Mouse (Mus musculus) embryonic fibroblast, embryonic 13.5 days (primary cell): ENCODE measurements around the gene Cemip2. TPM values are rescaled to one million over a fixed set of nuclear protein-coding genes. Genes with fewer than 3 reads are reported as not detected.

Experiments
- H3K27ac ChIP-seq: 2 replicates; pipeline ENCODE4 v1.5.1; 2012; ENCODE audit warnings: low read length, control low read depth, inconsistent platforms; ENCODE audit not compliant: insufficient read depth
- H3K4me1 ChIP-seq: 2 replicates; pipeline ENCODE4 v1.6.1; 2011; ENCODE audit warnings: low read length; ENCODE audit not compliant: control insufficient read depth, insufficient read depth
- H3K4me3 ChIP-seq: 2 replicates; pipeline ENCODE4 v1.5.1; 2011; ENCODE audit warnings: mild to moderate bottlenecking, control low read depth, low read length; ENCODE audit not compliant: insufficient read depth
- CTCF ChIP-seq: IDR thresholded peaks from 2 replicates; pipeline ENCODE4 v1.5.1; 2011; ENCODE audit warnings: mild to moderate bottlenecking, control low read depth, low read length, moderate library complexity, borderline replicate concordance; ENCODE audit not compliant: insufficient read depth
- POLR2A ChIP-seq: IDR thresholded peaks from 2 replicates; pipeline ENCODE4 v1.6.1; 2011; ENCODE audit warnings: low read depth, mild to moderate bottlenecking, control low read depth, low read length, moderate library complexity
- polyA plus RNA-seq: library from polyadenylated mRNA; stranded (reverse); fragments of >200 nt; gene quantifications from 2 replicates; pipeline ENCODE4 v1.2.4, GENCODE M21; 2011; ENCODE audit warnings: low read depth; ENCODE audit not compliant: missing spikeins, insufficient read length

Gene Cemip2
- polyA plus RNA-seq = 24.0 and 25.5 TPM in 2 replicates

DNA sequence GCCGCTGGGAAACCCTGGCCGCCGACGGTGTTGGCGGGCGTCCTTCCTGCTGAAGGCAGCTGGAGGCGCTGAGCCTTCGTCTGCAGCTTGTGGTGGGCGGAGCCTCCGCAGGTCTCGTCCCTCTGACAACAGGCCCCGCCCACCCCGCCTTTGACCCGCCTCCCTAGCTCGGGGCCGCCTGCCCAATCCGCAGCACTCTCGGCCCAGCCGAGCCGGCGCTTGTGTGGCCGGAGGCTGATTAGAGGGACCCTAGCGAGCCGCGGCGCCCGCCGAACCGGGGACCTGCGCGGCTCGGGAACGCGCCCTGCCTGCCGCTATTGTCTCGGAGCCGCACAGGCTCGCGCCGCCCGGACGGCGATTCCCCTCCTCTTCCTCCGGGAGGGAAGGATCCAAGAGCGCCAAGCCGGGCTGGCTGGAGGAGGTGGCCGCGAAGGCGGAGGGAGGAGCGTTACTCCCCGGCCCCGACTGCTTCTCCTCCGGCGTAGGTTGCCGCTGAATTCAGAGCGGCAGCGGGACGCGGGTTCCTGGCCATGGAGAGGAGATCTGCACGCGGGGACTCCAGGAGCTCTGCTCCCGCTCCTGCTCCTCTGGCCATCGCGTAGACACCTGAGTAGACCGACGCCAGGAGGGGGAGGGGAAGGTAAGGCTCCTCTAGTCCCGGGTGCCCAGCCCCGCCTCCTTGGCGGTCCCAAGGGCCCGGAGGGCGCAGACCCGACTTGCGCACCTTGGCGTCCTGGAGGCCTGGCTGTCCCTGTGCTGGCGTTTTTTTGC is at the start of gene Cemip2:
TSS of gene Cemip2 (plus strand) at position 196 of the 771 bp plus-strand sequence.
- Histone ChIP-seq H3K27ac (peak within 1 kb of the TSS; percentile 84), H3K4me3 (peak within 1 kb of the TSS; percentile 84), H3K4me1 (peaks cover 11% of the 10 kb centered on the region)
- peak; percentile 93 for TF ChIP-seq POLR2A
- TF ChIP-seq CTCF = peak; percentile 60; the same call in 1 of the 2 replicates

DNA sequence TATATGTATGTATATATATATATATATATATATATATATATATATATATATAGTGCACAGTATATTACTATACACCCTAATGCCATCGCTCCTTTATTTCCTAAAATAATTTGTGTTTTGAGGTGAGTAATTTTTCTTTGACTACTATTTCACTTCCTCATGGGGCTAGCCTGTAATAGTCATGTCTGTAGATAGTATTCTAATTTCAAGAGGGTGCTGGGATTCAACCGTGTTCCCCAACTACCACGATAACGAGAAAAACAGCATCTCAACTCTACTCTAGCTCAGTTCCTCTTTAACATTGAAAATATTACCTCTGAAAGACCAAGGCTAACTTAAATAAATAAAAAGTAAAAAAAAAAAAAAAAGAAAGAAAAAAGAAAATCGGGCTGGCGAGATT is 49.8 kb upstream of the Cemip2 start:
- Histone ChIP-seq H3K4me1 (no peaks in the 10 kb centered on the region; the same call in 1 of the 2 replicates), H3K4me3 (no peak overlapping the region), H3K27ac (no peak overlapping the region)
- TF ChIP-seq POLR2A (no peak), CTCF (no peak)

DNA sequence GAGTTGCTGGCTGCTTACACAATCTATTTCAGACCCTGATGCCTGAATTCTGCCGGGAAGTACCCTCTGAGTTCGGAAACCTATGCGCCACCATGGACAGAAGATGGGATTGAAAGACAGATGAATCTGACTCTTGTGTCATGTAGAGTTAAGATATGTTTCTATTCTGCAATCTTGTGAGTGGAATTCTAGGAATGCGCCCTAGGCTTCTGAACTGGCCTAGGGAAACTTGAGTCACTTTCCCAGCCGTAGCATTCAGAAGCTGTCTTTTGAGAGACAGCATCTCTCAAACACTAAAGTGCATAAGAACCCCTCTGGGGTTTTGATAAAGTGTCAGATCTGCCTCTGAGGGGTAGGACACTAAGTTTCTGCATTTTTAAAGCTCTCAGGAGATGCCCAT is 46.3 kb upstream of the Cemip2 start:
- no peaks in the 10 kb centered on the region; the same call in 1 of the 2 replicates for H3K4me1 ChIP-seq
- TF ChIP-seq CTCF = no peak
- no peak for TF ChIP-seq POLR2A
- H3K27ac ChIP-seq = no peak overlapping the region
- H3K4me3 ChIP-seq = no peak overlapping the region

DNA sequence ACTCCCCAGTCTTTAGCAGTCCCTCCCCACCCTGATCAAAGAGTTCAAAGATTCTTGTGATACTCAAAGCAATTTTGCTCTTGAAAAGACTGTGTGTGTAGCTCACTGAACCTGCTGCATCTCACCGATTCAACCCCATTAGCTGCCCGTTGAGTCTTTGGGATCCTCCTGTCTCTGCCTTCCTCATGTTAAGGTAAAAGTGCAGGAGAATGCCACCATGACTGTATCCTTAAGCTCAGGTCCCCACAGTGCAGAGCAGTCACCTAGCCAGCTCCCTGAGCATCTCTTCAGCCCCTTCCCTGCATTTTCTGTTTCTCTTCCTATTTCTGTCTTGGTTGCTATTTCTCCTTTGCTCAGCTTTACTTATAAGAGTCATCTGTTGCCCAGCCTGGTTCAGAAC is 45.0 kb upstream of the Cemip2 start:
- TF ChIP-seq CTCF = no peak
- no peak for TF ChIP-seq POLR2A
- Histone ChIP-seq H3K27ac (no peak overlapping the region), H3K4me1 (peaks cover 5% of the 10 kb centered on the region), H3K4me3 (no peak overlapping the region)

DNA sequence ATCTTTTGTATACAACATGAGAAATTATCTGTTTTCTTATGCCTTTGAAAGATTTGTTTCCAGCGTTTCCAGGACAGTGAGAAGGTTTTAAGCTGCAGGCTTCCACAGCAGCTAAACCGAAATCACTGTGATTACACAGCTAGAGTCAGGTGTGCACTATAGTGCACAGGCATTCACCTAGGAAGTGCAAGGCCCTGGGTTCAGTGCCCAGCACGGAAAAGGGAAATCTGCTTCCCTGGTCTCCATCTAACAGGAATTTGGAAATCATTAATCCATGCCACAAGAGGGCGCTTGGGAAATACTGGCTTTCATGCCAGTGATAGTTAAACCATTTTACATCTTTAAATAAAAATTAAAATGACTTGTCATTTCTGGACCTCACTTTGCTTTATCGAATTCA is 44.0 kb upstream of the Cemip2 start:
- Histone ChIP-seq H3K27ac (no peak overlapping the region), H3K4me3 (no peak overlapping the region), H3K4me1 (peaks cover 5% of the 10 kb centered on the region)
- TF ChIP-seq POLR2A (no peak), CTCF (no peak)

DNA sequence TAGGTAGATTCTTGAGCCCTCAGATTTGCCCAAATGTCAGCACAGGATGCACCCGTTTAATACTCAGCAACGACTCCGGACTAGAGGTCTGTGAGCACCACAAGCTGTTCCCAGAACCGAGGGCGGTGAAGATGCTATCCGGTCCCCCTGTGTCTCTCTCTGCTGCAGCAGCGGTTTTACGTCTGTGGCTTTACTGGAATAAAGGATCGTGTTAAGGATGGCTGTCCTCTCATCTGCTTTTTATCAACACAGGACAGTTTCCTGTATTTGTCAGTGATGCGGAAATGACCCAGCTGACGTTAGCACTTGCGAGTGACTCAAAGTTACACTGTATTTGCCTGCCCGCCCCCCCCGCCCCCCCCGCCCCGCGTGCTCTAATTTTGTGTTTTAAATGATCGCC is 40.7 kb upstream of the Cemip2 start:
- Histone ChIP-seq H3K4me1 (peaks cover 5% of the 10 kb centered on the region; the same call in 1 of the 2 replicates), H3K4me3 (no peak overlapping the region), H3K27ac (peak overlapping the region; percentile 92)
- no peak for TF ChIP-seq CTCF
- no peak for TF ChIP-seq POLR2A

DNA sequence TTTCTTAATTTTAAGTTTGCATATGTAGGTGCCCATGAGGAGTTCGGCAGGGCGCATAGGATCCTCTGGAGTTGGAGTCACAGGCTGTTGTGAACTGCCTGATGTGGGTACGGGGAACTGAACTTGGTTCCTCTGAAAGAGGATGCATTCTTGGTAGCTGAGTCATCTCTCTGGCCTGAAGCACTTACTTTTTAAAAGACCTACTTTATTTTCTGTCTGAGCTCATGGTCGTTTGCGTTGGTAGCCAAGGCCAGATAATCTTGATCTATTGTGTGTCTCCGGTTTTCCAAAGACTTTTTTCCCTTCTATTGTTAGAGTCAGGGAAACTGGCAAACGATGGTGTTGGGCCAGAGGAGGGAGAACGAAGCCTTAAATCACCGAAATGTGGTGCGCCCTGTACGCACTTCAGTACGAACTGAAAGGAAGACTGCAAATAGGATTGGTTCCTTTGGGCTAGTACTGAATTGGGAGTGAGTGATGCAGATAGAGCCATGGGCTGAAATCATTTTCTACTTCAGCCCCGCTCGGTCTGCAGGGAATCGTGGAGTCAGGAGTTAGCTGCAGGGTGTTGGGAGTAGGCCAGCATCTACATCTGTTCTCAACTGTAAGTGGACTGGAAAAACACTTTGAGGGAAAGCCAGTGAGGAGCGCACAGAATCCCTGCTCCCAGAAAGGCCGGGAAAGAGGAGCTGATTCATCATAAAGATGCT is 40.1 kb upstream of the Cemip2 start:
- Histone ChIP-seq H3K4me1 (peaks cover 5% of the 10 kb centered on the region; the same call in 1 of the 2 replicates), H3K4me3 (no peak overlapping the region), H3K27ac (peak overlapping the region; percentile 92)
- TF ChIP-seq CTCF (no peak), POLR2A (peak; percentile 23; the same call in 1 of the 2 replicates)

DNA sequence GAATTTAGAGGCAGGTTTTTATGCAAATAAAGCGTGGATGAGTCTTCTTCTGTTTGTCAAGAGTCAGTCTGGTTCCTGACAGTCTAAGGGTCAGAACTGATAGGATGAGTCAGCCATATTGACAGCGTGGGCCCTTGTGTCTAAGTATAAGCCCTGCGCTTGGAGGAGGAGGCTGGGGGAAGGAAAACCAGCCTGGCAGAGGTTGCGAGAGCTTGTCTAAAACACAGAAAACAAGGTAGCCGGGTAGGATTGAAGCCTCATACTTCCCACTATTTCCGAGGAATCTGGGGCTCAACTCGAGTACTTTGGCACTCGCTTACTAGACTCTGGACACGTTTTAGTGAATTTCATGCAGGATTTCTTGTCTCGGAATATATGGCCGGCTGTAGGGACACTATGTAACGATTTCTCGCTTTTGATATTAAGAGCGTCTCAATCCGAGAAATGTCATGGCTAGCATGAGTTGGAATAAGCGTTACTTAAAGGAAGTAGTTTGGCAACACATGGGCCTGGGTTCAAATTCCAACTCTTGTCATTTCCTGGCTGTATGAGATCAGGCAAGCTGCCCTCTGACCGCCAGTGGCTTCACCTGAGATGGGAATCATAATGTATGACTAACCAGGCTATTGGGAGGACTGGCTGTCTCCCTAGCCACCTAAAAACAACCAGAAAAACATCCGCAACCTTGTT is 39.4 kb upstream of the Cemip2 start:
- H3K4me3 ChIP-seq = no peak overlapping the region
- TF ChIP-seq POLR2A (no peak), CTCF (no peak)
- H3K4me1 ChIP-seq = peaks cover 5% of the 10 kb centered on the region; the same call in 1 of the 2 replicates
- peak overlapping the region; percentile 92 for H3K27ac ChIP-seq

DNA sequence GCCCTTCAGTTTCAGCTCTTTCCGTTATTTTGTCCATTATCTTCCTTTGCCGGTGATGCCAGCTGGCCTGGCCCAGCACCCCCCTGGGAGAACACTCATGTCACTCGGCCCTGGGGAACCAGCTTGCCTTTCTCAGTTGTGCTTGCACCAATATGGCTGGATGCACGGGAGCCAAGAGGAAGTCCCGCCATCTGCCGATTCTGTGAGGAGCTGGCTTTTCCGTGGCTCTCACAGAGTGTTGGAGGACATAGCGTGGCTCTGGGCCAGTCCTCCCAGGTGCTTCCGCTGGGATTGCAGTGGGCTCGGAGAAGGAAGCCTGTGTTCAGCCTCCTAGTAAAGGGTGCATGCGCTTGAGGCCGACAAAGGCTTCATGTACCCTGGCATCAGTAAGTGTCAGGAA is 36.0 kb upstream of the Cemip2 start:
- Histone ChIP-seq H3K4me3 (no peak overlapping the region), H3K4me1 (peaks cover 5% of the 10 kb centered on the region; the same call in 1 of the 2 replicates), H3K27ac (no peak overlapping the region)
- no peak for TF ChIP-seq CTCF
- TF ChIP-seq POLR2A = no peak

DNA sequence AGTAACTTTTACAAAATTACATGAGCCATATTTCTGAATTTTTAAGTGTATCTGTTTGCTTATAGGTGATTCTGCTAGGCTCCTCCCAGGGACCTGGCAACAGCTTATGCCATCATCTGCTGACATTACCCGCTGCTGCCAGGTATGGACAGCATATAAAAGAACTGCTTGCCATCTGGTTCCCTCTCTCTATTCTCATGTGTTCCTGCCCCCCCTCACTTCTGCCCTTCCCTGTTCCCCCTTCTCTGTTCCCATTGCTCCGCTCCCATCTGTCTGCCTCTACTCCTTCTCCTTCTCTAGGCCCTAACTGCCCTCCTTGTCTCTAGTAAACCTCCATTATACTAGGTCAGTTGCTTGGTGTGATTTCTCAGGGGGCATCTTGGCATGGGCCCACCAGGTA is 32.6 kb upstream of the Cemip2 start:
- no peak overlapping the region for H3K27ac ChIP-seq
- H3K4me1 ChIP-seq = no peaks in the 10 kb centered on the region
- no peak for TF ChIP-seq POLR2A
- no peak overlapping the region for H3K4me3 ChIP-seq
